Mouse (Mus musculus) urinary bladder, adult 2 months (tissue): ENCODE results near the gene Gm20388. TPM values are rescaled to one million over a fixed set of nuclear protein-coding genes. Genes with fewer than 3 reads are reported as not detected.

ENCODE experiments used
- DNase-seq: peaks from one replicate; pipeline ENCODE4 v3.0.0; 2022; ENCODE audit warnings: low spot score
- polyA plus RNA-seq: library from polyadenylated mRNA; depleted of rRNA; stranded (reverse); fragments of >200 nt; gene quantifications from 2 replicates; pipeline ENCODE4 v1.2.3, GENCODE M21; 2012

Gm20388 gene
- polyA plus RNA-seq, 1 experiment = 50.2 TPM

DNA sequence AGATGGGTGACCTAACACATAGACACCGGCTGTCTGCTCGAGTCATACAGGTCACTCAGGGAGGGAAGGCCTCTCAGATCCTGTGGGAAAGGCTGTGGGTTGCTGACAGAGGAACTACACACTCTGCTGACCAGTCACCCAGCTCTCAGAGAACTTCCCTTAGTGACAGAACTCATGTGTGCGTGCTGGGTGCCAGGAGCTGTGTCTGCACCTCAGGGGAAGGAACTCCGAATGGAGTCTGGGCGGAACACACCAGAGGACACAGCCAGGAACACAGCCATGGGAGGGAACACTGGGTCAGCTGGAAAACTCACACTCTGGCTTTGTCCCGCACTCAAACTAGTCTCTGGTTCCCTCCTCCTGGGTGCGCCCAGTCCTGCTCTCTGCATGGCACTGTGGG is 2497.0 kb downstream of the Gm20388 start:
- no peak for DNase-seq

DNA sequence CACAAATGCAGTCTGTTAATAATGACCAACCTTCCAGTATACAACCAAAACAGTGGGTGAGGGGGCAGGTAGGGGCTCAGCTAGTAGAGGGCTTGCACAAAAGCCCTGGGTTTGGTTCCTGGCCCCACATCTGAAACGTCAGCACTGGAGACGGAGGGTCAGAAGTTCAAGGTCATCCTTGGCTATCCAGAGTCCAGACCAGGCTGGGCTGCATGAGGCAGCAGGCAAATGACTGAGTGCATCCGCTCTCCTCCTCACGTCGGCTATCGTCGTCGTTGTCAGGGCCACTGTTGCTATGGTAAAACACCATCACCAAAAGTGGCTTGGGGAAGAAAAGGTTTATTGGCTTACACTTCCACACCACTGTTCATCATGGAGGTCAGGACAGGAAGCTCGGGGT is 2503.7 kb downstream of the Gm20388 start:
- no peak for DNase-seq

DNA sequence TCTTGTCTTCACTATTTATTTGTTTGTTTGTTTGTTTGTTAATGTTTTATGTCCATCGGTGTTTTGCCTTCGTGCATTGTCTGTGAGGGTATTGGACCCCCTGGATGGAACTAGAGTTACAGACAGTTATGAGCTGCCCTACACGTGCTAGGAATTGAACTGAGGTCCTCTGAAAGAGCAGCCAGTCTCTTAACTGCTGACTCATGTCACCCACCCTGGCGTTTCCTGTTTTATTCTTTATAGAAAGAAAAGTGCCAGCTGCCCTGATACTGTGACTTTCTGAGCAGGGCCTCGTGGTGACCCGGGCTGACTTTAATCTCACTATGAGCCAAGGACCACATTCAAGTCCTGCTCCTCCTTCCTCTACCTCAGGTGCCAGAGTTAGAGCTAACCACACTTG is 2504.9 kb downstream of the Gm20388 start:
- no peak for DNase-seq

DNA sequence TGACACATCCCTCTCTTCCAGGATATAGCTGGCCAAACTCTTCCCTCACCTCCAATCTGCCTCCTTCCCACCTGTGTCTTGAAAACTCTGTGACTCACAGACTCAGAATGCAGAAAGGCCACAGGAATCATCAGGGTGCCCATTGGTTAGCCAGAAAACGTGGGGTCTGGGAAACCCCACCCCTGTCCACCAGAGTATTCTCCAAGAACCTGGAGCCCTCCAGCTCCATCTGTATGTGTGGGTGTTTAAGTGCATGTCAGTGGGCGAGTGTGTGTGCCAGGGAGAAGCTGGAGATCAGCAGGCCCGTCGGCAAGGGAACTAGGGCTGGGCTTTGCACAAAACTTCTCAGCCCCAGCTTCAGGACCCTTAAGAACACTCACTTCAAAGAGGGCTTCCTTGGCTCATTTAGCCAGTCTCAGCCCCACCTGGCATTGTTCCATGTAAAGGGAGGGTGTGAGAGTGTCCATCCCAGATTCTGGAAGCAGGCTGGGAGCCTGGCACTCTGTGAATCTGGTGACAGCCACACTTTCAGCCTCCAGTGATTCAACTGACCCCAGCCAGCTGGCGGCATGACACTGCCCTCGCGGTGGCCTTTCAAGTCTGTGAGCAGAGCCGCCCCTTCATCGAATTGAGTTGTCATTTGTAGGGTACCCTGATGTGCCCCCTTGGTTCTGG is 2509.4 kb downstream of the Gm20388 start:
- DNase-seq = no peak

DNA sequence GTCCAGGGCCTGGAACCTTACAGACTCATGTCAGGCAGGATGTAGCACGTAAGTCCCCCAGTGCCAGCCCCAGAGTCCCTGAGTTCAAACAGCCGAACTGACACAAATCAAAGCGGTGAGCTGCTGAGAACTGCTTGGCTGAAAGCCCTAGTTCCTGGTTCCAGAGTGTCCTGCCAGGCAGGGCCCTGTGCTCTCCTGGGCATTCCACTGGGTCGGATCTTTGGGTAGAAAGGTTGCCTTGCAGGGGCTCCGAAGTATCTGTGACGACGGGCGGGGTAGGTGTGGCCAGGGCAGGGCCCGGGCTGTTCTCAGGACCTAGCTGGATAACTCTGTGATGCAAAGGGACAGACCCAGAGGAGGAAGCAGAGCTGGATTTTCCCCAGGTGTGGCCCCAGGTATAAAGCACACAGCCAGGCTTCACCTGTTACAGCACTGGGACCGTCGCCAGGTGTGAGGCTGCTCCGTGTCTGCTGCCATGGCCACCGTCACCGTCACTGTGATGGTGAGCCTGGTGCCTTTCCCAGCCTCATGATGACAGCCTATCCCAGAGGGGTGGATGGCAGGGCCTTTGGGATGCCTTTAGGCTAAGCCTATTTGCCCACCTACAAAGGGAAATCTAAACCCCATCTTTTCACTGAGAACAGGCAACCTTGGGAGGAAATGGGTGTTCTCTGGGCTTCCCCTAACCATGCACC is 2510.9 kb downstream of the Gm20388 start, which contains the start of gene Il17c:
Il17c (plus strand) TSS at position 645 of the 695 bp plus-strand sequence.
- DNase-seq = no peak

DNA sequence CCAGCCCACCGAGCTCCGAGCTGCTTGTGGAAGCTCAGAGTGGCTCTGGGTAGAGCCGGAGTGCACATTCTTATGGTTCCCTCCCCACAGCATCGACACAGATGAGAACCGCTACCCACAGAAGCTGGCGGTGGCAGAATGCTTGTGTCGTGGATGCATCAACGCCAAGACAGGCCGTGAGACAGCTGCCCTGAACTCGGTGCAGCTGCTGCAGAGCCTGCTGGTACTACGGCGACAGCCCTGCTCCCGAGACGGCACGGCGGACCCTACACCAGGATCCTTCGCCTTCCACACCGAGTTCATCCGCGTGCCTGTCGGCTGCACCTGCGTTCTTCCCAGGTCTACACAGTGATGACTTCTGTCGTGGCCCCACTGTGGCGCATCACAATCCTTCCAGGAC is 2512.6 kb downstream of the Gm20388 start:
- DNase-seq = no peak

DNA sequence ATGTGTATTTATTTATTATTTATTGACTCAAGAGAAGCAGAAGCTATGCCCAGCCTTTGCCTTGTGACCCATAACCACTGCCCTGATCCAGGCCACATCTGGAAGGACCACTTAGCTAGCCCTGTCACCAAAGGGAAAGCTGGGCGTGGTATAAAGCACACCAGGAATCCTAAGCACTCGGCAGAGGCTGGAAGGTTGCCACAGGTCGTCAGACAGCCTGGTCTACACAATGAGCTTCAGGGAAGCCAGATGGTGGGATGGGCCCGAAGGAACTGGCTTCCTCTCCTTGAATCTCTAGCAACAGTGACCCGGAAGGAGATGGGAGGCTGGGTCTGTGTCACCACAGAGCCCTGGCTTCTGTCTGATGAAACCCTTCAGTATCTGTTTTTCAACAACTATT is 2513.0 kb downstream of the Gm20388 start:
- no peak for DNase-seq

DNA sequence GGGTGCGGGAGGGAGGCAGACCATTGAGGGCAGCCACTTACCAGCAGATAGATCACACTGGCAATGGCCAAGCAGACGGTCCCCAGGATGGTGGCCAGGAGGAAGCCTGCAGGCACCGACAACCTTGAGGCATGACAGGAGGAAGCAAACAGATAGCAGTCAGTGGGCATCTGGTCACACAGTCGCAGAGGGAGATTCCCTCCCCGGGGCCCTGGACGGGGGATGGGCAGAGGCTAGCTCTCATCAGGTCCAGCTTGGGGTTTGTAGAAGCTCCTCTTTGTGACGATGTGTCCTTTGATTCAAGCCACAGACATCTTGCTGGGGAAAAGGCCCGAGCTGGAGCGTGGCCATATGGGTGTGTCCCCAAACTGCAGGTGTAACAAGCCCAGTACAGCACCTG is 2515.5 kb downstream of the Gm20388 start:
- no peak for DNase-seq

DNA sequence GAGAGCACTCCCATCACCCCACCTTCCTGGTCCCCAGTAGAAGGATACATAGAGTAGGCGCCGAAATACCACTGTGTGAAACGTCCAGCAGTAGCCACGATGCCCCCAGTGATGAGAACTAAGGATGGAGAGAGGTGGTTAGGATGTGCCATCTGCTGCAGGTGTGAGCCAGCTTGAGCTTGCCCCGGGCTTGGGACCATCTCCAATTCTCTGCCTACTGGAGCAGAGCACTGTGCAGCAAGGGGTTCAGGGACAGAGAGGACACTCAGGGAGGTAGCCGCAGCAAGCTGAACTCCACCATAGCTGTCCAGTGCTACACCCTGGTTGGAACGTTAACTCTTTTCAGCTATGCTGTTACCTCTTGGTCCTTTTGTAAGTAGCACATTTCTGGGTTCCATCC is 2517.0 kb downstream of the Gm20388 start:
- no peak for DNase-seq

DNA sequence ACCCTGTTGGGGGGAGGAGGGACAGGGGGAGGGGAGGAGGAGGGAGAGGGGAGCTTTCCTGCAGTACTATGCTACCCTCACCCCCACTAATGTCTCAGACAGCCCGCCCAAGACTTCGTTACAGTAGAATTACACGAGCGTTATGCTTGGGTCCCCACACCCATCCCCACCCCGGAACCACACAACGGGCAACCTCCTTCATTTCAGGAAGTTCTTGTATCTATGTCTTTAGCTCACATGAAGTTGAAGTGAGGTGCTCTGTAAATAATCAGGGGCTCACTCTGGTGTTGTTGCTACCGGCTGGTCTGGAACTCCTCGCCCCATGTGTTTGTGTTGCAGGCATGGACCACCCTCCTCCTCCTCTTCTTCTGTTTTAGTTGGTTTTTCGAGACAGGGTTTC is 2517.5 kb downstream of the Gm20388 start:
- no peak for DNase-seq

DNA sequence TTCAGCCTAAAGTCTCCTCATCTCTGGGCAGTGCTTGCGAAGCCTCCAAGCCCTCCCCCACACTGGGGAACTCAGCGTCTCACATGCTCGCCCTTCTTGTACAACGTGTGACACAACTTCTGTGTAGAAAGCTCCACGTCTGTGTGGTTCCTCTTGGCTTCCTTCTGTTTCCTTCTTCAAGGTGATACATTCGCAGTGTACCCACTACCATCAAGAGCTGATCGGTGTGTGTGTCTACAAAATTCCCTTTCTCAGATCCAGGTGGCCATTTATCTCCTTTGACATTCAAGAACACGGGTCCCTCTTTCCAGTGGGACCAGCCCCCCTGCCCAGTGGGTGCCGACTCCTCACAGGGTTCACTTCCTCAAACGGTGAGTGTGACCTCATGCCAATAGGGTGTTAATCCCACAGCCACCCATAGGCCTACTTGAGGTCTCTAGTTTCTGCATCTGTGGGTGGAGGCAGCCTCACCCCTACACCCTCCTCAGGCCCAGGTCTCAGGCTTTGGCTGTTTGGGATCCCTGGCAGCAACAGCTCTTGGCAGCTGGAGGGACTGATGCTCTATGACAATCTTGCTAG is 2519.5 kb downstream of the Gm20388 start:
- no peak for DNase-seq

DNA sequence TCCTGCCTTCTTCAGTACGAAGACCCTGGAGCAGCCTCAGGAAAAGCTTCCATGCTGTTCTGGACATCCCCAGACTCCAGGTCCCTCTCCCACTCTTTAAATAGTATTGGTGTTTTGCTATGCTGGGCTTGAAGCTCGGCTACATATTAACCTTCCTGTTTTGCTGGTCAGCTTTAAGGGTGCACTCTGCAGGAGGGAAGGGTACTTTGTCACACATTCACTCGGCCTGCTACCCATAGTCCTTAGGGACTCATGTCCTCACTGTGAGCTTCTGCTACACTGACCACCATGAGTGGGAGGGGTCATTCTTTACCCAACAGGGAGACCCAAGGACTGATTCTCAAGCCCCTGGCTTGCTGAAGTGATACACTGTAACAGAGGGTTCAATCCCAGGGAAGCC is 2520.0 kb downstream of the Gm20388 start:
- no peak for DNase-seq

DNA sequence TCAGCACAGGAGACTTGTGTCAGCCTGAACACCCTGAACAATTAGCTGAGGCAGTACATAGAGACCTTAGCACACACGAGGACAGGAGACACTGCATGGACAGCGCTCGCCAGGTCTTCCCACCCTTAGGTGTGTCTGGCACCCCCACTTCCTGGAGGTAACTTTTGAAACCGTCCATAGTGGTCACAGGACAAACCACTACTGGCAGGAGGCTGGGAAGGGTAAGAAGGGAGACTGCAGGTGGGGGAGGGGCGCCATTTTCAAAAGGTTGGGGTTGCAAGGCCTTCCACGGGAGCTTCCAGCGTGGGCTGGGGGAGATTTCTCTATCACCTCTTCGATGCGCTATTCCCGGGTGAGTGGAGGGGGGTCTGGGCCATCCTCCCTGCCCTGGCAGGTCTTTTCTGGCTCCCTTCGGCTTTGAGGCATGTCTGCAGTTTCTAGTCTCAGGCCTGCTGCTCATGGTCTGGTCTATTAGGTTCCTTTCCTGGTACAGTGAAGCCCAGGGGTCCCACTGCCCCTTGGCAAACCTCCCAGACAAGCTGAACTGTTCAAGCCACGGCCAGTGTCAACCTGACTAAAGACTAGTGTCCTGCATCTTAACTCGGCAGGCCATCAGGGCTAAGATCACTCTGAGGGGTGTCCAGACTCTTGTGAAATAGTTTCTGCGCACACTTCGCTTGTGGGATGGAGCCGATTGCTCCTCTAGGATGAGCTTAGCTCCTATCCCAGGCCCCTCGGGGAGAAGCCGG is 2521.2 kb downstream of the Gm20388 start:
- DNase-seq = no peak

DNA sequence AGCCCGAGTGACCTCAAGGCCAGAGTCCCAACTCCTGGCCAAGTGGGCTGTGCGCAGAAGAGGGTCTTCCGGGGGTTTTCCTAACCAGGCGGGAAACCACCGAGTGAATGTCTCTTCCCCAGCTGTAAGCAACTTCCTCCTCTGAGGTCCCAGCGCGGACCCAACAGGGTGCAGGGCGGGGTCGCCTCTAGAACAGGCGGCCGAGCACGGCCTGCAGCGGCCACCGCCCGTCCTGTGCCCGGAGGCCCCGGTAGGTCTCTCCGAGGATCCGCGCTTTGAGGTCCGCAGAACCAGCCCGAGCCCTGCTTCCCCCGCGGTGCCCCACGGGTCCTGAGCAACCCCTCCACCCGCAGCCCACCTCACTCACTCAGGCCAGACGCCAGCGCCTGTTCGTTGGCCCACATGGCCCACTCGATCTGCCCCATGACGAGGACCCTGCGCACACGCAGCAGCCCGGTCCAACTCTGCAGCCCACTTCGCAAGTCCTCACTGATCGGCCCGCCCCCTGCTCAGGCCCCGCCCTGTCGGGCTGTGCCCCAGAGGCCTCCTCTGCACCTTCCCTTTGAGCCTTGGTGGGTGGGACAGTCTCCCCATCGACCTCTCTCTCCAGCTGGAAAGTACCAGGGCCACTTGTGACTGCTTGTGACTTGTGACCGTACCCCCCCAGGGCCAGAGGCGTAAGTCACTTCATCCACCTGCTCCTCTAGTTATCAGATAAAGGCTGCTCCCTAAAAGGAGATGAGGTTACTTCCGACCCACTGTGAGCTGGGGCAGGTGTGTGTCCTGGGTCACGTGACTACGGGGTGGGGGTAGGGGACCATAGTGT is 2522.0 kb downstream of the Gm20388 start, which contains the start of gene Cyba:
Cyba (minus strand) TSS at position 488 of the 826 bp plus-strand sequence.
- peak; percentile 48 for DNase-seq

DNA sequence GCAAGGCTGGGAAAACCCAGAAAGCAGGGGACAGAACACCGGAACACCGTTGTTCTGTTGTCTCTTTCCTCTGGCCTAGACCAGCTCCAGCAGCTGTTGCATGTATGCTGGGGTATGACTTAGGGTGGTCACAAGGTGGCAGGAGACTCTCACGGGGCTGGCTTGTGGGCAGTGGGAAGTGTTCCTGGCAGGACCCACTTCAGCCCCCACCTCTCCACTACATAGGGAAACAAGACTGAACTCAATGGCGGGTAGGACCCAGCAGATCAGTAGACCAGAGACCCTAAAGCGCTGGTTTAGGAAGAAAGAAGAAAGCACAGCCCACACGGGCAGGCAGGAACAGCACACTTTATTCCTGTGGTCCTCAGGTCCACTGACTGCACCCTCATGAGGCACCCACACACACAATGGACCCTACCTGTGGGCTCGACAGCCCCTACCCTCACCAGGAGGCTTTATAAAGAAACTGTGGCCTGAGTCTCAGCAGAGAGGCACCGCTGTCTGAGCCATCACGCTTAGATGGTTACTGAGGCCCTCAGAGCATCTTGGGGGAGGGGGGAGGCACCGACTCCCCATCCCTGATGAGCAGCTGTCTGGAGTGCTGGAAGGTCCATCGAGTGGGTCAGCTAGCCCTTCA is 2522.7 kb downstream of the Gm20388 start:
- no peak for DNase-seq

DNA sequence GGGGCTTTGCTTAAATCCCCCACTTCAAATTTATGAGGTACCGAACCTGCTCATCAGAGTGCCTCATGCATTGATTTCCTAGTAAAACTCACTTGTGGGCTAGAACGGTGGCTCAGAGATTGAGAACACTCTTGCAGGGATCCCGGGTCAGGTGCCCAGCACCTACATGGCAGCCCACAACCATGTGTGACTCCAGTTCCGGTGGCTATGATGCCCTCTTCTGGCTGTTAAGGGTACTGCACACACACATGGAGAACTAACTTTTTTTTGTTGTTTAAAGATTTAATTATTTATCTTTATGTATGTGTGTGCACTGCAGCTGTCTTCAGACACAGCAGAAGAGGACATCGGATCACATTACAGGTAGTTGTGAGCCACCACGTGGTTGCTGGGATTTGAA is 2524.7 kb downstream of the Gm20388 start:
- DNase-seq = no peak

DNA sequence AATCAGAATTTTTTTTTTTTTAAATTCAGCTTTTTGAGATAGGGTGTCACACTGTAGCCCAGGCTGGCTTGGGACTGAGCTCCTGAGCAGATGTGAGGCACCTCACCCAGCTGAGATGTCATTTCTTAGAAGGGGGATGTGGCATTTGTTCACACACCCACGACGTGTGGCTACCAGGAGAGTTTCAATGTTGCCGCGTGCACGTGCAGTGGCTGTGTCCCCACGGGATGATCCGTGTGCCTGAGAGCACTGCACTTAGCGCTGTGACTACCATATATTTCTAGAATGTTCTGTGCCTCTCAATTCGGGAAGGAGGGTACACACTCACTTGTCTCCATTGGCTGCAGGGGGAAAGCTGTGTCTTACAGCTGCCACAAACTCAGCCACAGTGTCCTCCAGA is 2525.5 kb downstream of the Gm20388 start:
- no peak for DNase-seq

DNA sequence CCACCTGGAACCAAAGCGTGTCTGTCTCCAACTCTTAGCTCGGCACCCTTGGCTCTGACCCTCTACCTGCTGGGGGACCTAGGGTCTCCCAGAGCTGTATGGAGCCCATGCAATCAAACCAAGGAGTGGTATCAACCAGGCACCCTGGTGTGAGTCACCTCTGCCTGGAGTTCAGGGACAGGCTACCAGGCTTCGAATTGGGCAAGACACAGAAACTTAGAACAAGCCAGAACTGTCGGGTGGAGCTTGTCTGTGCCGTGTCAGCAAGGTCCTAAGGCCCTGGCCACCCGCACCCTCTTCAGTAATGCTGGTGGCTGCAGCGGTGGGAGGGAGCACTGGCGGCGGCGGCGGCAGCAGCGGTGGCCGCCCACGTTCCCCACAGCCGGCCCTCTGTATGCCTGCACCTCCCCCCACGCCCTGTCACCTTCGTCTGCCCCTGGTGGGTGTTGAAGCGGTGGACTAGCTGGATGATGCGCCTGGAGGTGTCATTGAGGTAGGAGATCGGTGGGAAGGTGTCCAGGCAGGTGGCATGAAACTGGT is 2526.0 kb downstream of the Gm20388 start:
- no peak for DNase-seq

DNA sequence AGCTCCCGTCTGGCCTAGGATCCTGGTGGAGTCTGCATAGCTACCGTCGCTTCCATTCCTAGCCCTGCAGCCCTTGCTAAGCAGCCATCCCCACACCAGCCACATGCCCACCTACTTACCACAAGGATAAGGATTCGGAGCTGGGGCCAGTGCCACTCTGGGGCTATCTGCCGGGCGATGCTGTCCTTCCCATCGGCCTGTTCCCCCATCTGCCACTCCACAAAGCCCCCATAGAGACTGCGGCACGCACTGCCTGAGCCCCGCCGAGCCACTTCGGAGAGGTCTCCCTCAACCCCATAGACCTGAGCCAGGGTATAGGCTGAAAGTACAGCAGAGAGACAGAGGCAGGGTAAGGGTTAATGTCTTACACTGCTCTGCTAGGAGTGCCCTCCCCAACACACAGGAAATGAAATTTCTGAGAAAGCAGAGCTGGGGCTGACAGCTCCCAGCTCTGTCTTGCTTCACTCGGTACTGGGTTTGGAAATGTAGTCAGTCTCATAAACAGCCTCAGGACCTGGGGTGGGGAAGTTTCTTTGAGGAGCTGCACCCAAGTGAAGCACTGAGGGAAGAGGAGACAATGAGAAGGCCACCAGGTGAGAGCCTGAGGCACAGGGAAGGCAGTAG is 2527.2 kb downstream of the Gm20388 start:
- no peak for DNase-seq

DNA sequence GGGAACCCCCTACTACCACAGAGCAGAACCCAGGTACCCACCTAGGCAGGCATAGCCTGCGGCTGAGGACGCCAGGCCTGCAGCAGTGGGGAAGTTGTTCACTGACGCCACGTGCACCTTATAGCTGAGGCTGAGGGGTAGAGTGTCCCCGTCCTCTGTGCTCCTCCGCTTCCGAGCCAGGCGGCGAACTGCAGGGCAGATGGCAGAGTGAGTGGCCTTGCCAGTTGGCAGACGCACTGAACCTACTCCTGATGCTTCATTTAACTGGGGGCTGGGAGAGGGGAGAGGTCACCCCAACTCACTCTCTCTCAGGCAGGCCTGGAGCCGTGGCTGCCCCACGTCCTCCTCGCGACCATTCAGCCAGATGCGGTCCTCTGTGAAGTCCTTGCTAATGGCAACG is 2528.7 kb downstream of the Gm20388 start:
- DNase-seq = no peak
